In the genomic region with DNA sequence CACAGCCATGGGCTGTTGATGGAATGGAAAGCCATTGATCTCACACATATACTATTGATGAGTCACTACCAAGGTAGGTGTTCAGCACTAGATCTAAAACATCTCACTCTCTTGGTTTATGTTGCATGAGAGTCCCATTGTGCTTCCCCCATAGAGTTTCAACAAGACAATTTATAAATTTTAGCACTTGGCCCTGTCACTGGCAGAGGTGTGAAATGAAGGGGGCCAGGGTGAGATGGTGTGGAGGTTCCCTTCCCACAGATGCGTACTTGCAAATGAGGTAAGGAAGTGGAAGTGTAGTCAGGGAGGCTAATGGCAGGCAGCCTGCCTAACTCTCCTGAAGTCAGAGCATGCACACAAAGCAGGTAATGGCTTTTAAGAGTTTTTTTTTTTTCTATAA, we compare ENCODE assay signal across 21 mouse cellular contexts.
DNase-seq lines count a peak whose midpoint lies in the region; ATAC-seq and TF ChIP-seq lines count a peak whose summit lies in the region.
"Had no signal": no experiment of that assay in that cellular context is flagged by ENCODE, and none has a peak within 500 bp of the region (broad histone marks: within the 10 kb centered on the region; RNA-seq: fewer than 3 reads in every experiment).

No protein-coding gene starts in this region.

- H3K27me3 ChIP-seq in heart, embryonic 10.5 days (ENCODE audit: insufficient read depth, poor library complexity, severe bottlenecking): no peaks in the 10 kb centered on the region
- H3K27me3 ChIP-seq in heart, adult 2 months (ENCODE audit: control insufficient read depth, insufficient read depth, low read length): no peaks in the 10 kb centered on the region
- H3K27me3 ChIP-seq in liver, embryonic 15.5 days: no peaks in the 10 kb centered on the region
- H3K27me3 ChIP-seq: embryonic facial prominence, embryonic 12.5 days; forebrain, embryonic 12.5 days; heart, embryonic 13.5 days; hindbrain, embryonic 12.5 days had no signal

- H3K79me2 ChIP-seq in heart, adult 2 months (replicated peaks; ENCODE audit: control insufficient read depth, insufficient read depth, low read length): no peaks in the 10 kb centered on the region

- peak overlapping the region; percentile 62; the same call in 1 of the 2 replicates for H3K27ac ChIP-seq in heart, embryonic 10.5 days
- H3K27ac ChIP-seq in heart, adult 2 months: no peak overlapping the region
- peak overlapping the region; percentile 89 for H3K27ac ChIP-seq in liver, embryonic 15.5 days (replicated peaks)
- H3K27ac ChIP-seq: embryonic facial prominence, embryonic 12.5 days; forebrain, embryonic 12.5 days; heart, embryonic 13.5 days; hindbrain, embryonic 12.5 days had no signal

- H3K4me3 ChIP-seq in heart, embryonic 10.5 days: no peak overlapping the region
- no peak overlapping the region for H3K4me3 ChIP-seq in heart, adult 2 months
- H3K4me3 ChIP-seq in liver, embryonic 15.5 days (replicated peaks): no peak overlapping the region
- H3K4me3 ChIP-seq: embryonic facial prominence, embryonic 12.5 days; forebrain, embryonic 12.5 days; heart, embryonic 13.5 days; hindbrain, embryonic 12.5 days had no signal

- intact Hi-C loops in heart, adult 2 months (cut with DNase I): no loop called here

- TF ChIP-seq POLR2A in heart, adult 2 months (IDR thresholded peaks at IDR 0.05; ENCODE audit: insufficient read depth, low read depth, low read length): no peak

- peak; percentile 42 for DNase-seq in heart, embryonic 10.5 days (ENCODE audit: low spot score)
- DNase-seq in heart, adult 2 months: no peak
- DNase-seq in brain, adult 2 months (ENCODE audit: low read depth, low spot score): peak; percentile 48
- peak; percentile 30 to 43 for DNase-seq in natural killer cell, adult 2 months (ENCODE audit: low spot score in 2 of 2)
- no peak for DNase-seq in spleen, postnatal 4 days (ENCODE audit: low spot score in 2 of 2)
- DNase-seq: adrenal gland, adult 2 months; adrenal gland, postnatal 25 days; cerebellum, adult 11-12 months; cerebellum, adult 9-10 months; cerebellum, postnatal 25 days; forebrain, postnatal 0 days; gastrocnemius, postnatal 36 days; heart, adult 18-20 months; heart, postnatal 36 days had no signal

- peaks cover 20% of the 10 kb centered on the region for H3K4me1 ChIP-seq in heart, embryonic 10.5 days
- no peaks in the 10 kb centered on the region for H3K4me1 ChIP-seq in heart, adult 2 months (ENCODE audit: control insufficient read depth, insufficient read depth, low read length)
- peaks cover 60% of the 10 kb centered on the region for H3K4me1 ChIP-seq in liver, embryonic 15.5 days (replicated peaks)
- H3K4me1 ChIP-seq: embryonic facial prominence, embryonic 12.5 days had no signal

- ATAC-seq in liver, embryonic 15.5 days (ENCODE audit: insufficient read depth): no peak
- ATAC-seq: forebrain, postnatal 0 days; hindbrain, embryonic 16.5 days; inflammation-experienced regulatory T-cells, adult 6 months had no signal

- 68% methylated on average over 1 of the region's 1 CpGs for WGBS in heart, embryonic 10.5 days
- 83% methylated on average over 1 of the region's 1 CpGs for WGBS in heart, adult 2 months
- WGBS in liver, embryonic 15.5 days (ENCODE audit: insufficient replicate concordance): 88% methylated on average over 1 of the region's 1 CpGs

- H3K9me3 ChIP-seq in heart, embryonic 10.5 days: no peaks in the 10 kb centered on the region
- no peaks in the 10 kb centered on the region for H3K9me3 ChIP-seq in liver, embryonic 15.5 days (replicated peaks)
- H3K9me3 ChIP-seq: embryonic facial prominence, embryonic 12.5 days; forebrain, embryonic 12.5 days; heart, embryonic 13.5 days; hindbrain, embryonic 12.5 days had no signal

- H3K4me2 ChIP-seq in liver, embryonic 15.5 days: no peak overlapping the region
- H3K4me2 ChIP-seq: embryonic facial prominence, embryonic 12.5 days; forebrain, embryonic 12.5 days; heart, embryonic 13.5 days; hindbrain, embryonic 12.5 days had no signal

- no peaks in the 10 kb centered on the region for H3K36me3 ChIP-seq in heart, embryonic 10.5 days
- H3K36me3 ChIP-seq in heart, adult 2 months (ENCODE audit: control insufficient read depth, insufficient read depth, low read length): no peaks in the 10 kb centered on the region
- no peaks in the 10 kb centered on the region for H3K36me3 ChIP-seq in liver, embryonic 15.5 days (replicated peaks)
- H3K36me3 ChIP-seq: embryonic facial prominence, embryonic 12.5 days; forebrain, embryonic 12.5 days; heart, embryonic 13.5 days; hindbrain, embryonic 12.5 days had no signal

- no peak for TF ChIP-seq CTCF in heart, adult 2 months (IDR thresholded peaks at IDR 0.05)

- no peak for TF ChIP-seq EP300 in heart, adult 2 months (IDR thresholded peaks at IDR 0.05; ENCODE audit: insufficient read depth, low read depth, low read length)

- H3K9ac ChIP-seq in heart, adult 2 months (ENCODE audit: low read depth, low read length): no peak overlapping the region
- no peak overlapping the region for H3K9ac ChIP-seq in liver, embryonic 15.5 days
- H3K9ac ChIP-seq: embryonic facial prominence, embryonic 12.5 days; forebrain, embryonic 12.5 days; forebrain, postnatal 0 days; heart, embryonic 13.5 days; hindbrain, embryonic 12.5 days had no signal

Comparison
In these comparisons a context has a peak if more than half of its experiments do, and no peak if none do; other contexts are left out.
1. DNase-seq: peak in heart, embryonic 10.5 days (single experiment), brain, adult 2 months (single experiment) and natural killer cell, adult 2 months (2 of 2); none in heart, adult 2 months (0 of 2) and spleen, postnatal 4 days (0 of 2).